Mouse (Mus musculus): ENCODE measurements around the gene Cnot1. TPM values are rescaled to one million over a fixed set of nuclear protein-coding genes. Genes with fewer than 3 reads are reported as not detected.

The Cnot1 gene
- polyA plus RNA-seq, 1 experiment from 2014 or later: 98.5 TPM

DNA sequence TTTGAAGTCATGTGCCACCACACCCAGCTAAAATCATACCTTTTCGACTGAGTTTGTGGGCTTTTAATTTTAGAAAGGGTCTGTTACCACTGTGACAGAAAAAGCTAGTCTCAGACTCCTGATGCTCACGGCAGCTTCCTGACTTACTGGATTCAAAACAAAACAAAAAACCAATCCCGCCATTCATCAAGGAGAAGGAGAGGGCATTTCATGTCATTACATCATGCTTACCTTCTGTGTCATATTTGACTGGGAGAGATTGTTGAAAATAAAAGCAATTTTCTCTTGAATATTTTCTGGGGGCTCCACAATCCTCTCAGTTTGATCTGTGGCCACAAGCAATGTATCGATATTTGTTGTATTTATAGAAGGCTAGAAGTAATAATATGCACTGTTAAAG lies 59.2 kb downstream of the Cnot1 start:
- DNase-seq (ENCODE audit: low spot score) (no peak), ATAC-seq (replicated peaks; ENCODE audit: low FRiP score, low TSS enrichment, low read depth) (no peak)
- WGBS: 90% methylated on average over 4 of the region's 4 CpGs
- H3K27me3 ChIP-seq (replicated peaks; ENCODE audit: control insufficient read depth, insufficient read depth, low read length): no peaks in the 10 kb centered on the region
- no peaks in the 10 kb centered on the region for H3K4me1 ChIP-seq (replicated peaks; ENCODE audit: control insufficient read depth, insufficient read depth, low read length)
- H3K36me3 ChIP-seq (ENCODE audit: control insufficient read depth, insufficient read depth, low read length): peaks cover 98% of the 10 kb centered on the region
- H3K9ac ChIP-seq (ENCODE audit: low read length): no peak overlapping the region
- no peaks in the 10 kb centered on the region for H3K9me3 ChIP-seq (ENCODE audit: control insufficient read depth, low read length)
- H3K4me2 ChIP-seq (ENCODE audit: low read length): no peak overlapping the region
- H3K27ac ChIP-seq (ENCODE audit: low read depth): no peak overlapping the region
- H3K4me3 ChIP-seq (ENCODE audit: low read depth, low read length): no peak overlapping the region

DNA sequence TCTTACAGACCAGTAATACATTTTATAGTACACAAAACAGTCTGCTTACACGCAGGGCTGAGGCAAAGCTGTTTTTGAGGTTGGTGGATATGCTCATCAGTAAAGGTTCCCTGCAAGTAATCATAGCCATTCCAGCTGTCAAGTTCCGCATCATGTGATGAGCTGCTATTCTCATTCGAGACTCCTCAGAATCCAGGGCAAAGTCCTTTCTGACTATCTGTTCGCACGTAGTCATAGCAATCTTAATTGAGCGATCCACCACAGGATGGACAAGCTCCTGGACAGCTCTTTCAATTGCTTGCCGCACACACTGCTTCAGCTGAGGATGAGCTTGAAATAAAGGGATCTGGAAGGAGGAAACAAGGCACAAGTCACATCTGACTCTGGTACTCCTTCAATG lies 65.5 kb downstream of the Cnot1 start:
- no peaks in the 10 kb centered on the region for H3K9me3 ChIP-seq (ENCODE audit: control insufficient read depth, low read length)
- ATAC-seq (replicated peaks; ENCODE audit: low FRiP score, low TSS enrichment, low read depth) (no peak), DNase-seq (ENCODE audit: low spot score) (no peak)
- no peak overlapping the region for H3K4me3 ChIP-seq (ENCODE audit: low read depth, low read length)
- no peaks in the 10 kb centered on the region for H3K4me1 ChIP-seq (replicated peaks; ENCODE audit: control insufficient read depth, insufficient read depth, low read length)
- H3K9ac ChIP-seq (ENCODE audit: low read length): no peak overlapping the region
- no peak overlapping the region for H3K27ac ChIP-seq (ENCODE audit: low read depth)
- 89% methylated on average over 7 of the region's 7 CpGs for WGBS
- H3K27me3 ChIP-seq (replicated peaks; ENCODE audit: control insufficient read depth, insufficient read depth, low read length): no peaks in the 10 kb centered on the region
- peaks cover 98% of the 10 kb centered on the region for H3K36me3 ChIP-seq (ENCODE audit: control insufficient read depth, insufficient read depth, low read length)
- no peak overlapping the region for H3K4me2 ChIP-seq (ENCODE audit: low read length)

DNA sequence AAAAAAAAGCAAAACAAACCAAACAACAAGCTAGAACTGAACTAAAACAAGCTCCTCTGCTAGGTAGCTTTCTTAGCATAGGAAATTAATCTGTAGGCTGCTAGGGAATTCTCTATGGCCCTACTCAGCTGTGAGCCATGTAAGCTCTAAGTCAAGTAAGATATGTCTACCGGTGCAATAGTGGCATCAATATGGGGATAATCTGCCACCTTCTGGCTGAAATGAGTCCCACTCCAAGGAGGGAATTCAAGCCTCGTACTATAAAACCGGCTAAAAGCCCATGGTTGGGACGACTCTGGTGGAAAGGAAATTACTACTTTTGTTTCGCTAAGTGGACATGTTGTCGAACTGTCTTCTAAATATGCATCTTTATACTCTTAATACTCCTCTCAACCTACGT lies 68.7 kb downstream of the Cnot1 start:
- Histone ChIP-seq H3K4me3 (ENCODE audit: low read depth, low read length) (no peak overlapping the region), H3K9ac (ENCODE audit: low read length) (no peak overlapping the region), H3K36me3 (ENCODE audit: control insufficient read depth, insufficient read depth, low read length) (peaks cover 96% of the 10 kb centered on the region), H3K4me2 (ENCODE audit: low read length) (no peak overlapping the region), H3K9me3 (ENCODE audit: control insufficient read depth, low read length) (no peaks in the 10 kb centered on the region), H3K4me1 (replicated peaks; ENCODE audit: control insufficient read depth, insufficient read depth, low read length) (no peaks in the 10 kb centered on the region), H3K27ac (ENCODE audit: low read depth) (no peak overlapping the region), H3K27me3 (replicated peaks; ENCODE audit: control insufficient read depth, insufficient read depth, low read length) (no peaks in the 10 kb centered on the region)
- ATAC-seq (replicated peaks; ENCODE audit: low FRiP score, low TSS enrichment, low read depth) (no peak), DNase-seq (ENCODE audit: low spot score) (no peak)
- WGBS: 80% methylated on average over 7 of the region's 7 CpGs

DNA sequence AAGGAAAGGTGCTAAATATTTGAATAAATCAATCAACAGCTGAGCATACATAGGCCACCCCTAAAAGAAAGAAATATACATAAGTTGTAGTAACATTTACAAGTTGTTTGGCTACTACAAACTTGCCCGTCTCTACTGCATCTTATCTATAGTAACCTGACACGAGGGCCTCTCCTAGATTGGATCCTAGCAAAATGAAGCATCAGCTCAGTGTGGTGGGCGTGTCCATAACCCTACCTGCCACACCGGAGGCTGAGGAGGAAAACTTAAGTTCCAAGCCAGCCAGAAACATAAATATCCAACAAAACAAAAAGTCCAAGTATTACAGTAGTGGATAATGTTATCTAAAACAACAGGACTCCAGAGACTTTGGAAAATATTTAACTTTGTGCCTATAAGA lies 79.6 kb downstream of the Cnot1 start:
- ATAC-seq (replicated peaks; ENCODE audit: low FRiP score, low TSS enrichment, low read depth) (no peak), DNase-seq (ENCODE audit: low spot score) (no peak)
- H3K27me3 ChIP-seq (replicated peaks; ENCODE audit: control insufficient read depth, insufficient read depth, low read length): no peaks in the 10 kb centered on the region
- no peak overlapping the region for H3K4me2 ChIP-seq (ENCODE audit: low read length)
- no peak overlapping the region for H3K9ac ChIP-seq (ENCODE audit: low read length)
- no peak overlapping the region for H3K4me3 ChIP-seq (ENCODE audit: low read depth, low read length)
- 84% methylated on average over 4 of the region's 4 CpGs for WGBS
- H3K27ac ChIP-seq (ENCODE audit: low read depth): no peak overlapping the region
- no peaks in the 10 kb centered on the region for H3K9me3 ChIP-seq (ENCODE audit: control insufficient read depth, low read length)
- H3K4me1 ChIP-seq (replicated peaks; ENCODE audit: control insufficient read depth, insufficient read depth, low read length): no peaks in the 10 kb centered on the region
- peaks cover 99% of the 10 kb centered on the region for H3K36me3 ChIP-seq (ENCODE audit: control insufficient read depth, insufficient read depth, low read length)

DNA sequence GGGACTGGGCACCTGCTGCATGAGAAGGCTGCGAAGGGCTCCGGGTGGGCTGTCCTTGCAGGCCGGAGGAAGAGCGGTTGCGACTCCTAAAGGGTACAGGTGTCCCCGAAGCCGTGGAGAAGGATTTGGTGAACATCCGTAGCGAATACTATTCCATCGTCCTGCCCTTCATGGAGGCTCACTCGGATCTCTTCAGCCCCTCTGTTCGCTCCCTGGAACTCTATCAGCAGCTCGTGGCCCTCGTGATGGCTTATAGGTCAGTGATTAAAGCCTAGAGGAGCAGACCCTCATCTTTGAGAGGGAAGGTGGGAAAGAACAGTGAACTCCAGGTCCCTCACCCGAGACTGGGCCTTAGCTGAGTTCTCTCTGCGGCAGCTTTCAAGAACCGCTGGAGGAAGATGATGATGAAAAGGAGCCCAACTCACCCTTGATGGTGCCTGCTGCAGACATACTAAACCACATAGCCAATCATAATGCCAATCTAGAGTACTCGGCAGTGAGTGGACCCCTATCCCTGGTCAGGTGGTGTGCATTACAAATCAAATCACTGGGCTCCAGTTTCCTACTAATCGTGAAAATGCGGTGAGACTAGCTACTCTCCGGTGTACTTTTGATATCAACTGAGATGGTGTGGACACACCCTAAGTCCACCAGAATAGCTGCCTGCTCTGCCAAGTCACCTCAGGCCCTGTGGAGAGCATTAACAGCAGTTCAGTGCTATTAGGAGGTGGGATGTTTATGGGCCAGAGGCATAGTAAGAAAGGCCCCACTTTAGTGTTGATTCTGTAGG lies 90.5 kb downstream of the Cnot1 start:
- Histone ChIP-seq H3K9ac (ENCODE audit: low read length) (peak overlapping the region; percentile 74), H3K36me3 (ENCODE audit: control insufficient read depth, insufficient read depth, low read length) (peaks cover 46% of the 10 kb centered on the region), H3K4me3 (ENCODE audit: low read depth, low read length) (peak overlapping the region; percentile 83), H3K4me2 (ENCODE audit: low read length) (peak overlapping the region; percentile 87), H3K27me3 (replicated peaks; ENCODE audit: control insufficient read depth, insufficient read depth, low read length) (no peaks in the 10 kb centered on the region), H3K27ac (ENCODE audit: low read depth) (no peak overlapping the region), H3K9me3 (ENCODE audit: control insufficient read depth, low read length) (no peaks in the 10 kb centered on the region), H3K4me1 (replicated peaks; ENCODE audit: control insufficient read depth, insufficient read depth, low read length) (peaks cover 8% of the 10 kb centered on the region)
- WGBS: 21% methylated on average over 21 of the region's 21 CpGs
- DNase-seq (ENCODE audit: low spot score) (peak; percentile 62), ATAC-seq (replicated peaks; ENCODE audit: low FRiP score, low TSS enrichment, low read depth) (no peak)

DNA sequence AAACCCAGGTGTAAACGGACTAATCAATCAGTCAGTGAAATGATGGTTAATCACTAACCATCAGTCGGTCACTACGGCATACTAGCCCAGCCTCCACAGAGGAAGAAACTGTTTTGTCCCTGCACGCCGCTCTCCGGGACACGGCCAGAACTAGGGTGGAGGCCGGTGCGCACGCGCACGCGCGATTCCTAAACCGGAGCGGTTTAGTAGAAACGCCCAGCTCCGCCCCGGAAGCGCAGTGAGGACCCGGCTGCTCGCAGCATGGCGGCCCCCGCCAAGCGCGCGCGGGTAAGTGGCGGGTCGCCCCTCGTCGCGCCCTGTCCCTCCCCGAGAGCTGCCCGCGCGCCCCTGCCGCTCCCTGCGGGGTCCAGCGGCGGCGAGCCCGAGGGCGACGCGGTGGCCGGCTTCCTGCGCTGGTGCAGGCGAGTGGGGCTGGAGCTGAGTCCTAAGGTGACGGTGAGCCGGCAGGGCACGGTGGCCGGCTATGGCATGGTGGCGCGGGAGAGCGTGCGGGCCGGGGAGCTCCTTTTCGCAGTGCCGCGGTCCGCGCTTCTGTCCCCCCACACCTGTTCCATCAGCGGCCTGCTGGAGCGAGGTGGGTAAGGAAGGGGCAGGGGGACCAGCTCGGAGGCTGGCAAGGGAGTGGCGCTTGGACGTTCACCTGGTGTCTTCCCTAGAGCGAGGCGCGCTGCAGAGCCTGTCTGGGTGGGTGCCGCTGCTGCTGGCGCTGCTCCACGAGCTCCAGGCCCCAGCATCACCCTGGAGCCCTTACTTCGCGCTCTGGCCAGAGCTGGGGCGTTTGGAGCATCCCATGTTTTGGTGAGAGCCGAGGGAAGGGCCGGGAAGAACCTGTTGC lies 91.4 kb downstream of the Cnot1 start, which contains the start of gene Setd6:
Gene Setd6, plus strand, starts transcription at position 206 of the 856 bp plus-strand sequence.
- no peaks in the 10 kb centered on the region for H3K9me3 ChIP-seq (ENCODE audit: control insufficient read depth, low read length)

DNA sequence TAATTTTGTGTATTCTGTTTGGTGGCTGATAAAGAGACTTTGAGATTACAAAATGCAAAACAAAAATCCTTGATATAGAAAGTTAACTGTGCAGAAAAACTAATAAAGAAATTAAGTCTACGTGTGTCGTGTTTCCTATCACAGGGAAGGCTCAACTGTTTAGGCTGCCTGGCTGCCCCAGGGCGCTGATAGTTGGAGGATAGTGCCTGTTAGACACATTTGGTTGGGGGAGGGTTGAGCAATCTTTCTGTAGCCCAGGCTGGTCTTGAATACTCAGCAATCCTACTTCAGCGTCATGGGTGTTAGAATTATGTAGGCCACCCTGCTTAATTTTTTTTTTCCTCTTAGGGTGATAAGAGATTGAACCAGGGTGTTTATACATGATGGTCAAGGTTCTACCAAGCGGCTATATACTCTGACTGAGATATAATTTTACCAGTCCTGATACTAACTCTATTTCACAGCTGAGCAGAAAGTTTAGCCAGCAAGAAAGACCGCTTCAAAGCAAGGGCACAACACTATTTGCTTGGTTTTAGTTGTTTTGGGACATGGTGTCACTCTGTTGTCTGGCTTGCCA lies 92.3 kb downstream of the Cnot1 start:
- H3K4me3 ChIP-seq (ENCODE audit: low read depth, low read length): peak overlapping the region; percentile 83; the same call in 1 of the 2 replicates
- 85% methylated on average over 6 of the region's 6 CpGs for WGBS
- H3K9ac ChIP-seq (ENCODE audit: low read length): no peak overlapping the region
- peaks cover 8% of the 10 kb centered on the region for H3K4me1 ChIP-seq (replicated peaks; ENCODE audit: control insufficient read depth, insufficient read depth, low read length)
- no peaks in the 10 kb centered on the region for H3K9me3 ChIP-seq (ENCODE audit: control insufficient read depth, low read length)
- H3K27me3 ChIP-seq (replicated peaks; ENCODE audit: control insufficient read depth, insufficient read depth, low read length): no peaks in the 10 kb centered on the region
- peak overlapping the region; percentile 87 for H3K4me2 ChIP-seq (ENCODE audit: low read length)
- peaks cover 28% of the 10 kb centered on the region for H3K36me3 ChIP-seq (ENCODE audit: control insufficient read depth, insufficient read depth, low read length)
- DNase-seq (ENCODE audit: low spot score) (no peak), ATAC-seq (replicated peaks; ENCODE audit: low FRiP score, low TSS enrichment, low read depth) (no peak)
- H3K27ac ChIP-seq (ENCODE audit: low read depth): no peak overlapping the region

More for the DNA sequence above, 91.4 kb downstream of the Cnot1 start, which contains the start of gene Setd6:
- Histone ChIP-seq H3K36me3 (ENCODE audit: control insufficient read depth, insufficient read depth, low read length) (peaks cover 38% of the 10 kb centered on the region), H3K27me3 (replicated peaks; ENCODE audit: control insufficient read depth, insufficient read depth, low read length) (no peaks in the 10 kb centered on the region), H3K9ac (ENCODE audit: low read length) (peak within 1 kb of the TSS; percentile 74), H3K4me3 (ENCODE audit: low read depth, low read length) (peak within 1 kb of the TSS; percentile 83), H3K4me2 (ENCODE audit: low read length) (peak within 1 kb of the TSS; percentile 87), H3K4me1 (replicated peaks; ENCODE audit: control insufficient read depth, insufficient read depth, low read length) (peaks cover 8% of the 10 kb centered on the region), H3K27ac (ENCODE audit: low read depth) (peak within 1 kb of the TSS; percentile 67)
- DNase-seq (ENCODE audit: low spot score) (peak; percentile 89), ATAC-seq (replicated peaks; ENCODE audit: low FRiP score, low TSS enrichment, low read depth) (peak; percentile 88)
- 1% methylated on average over 78 of the region's 79 CpGs for WGBS

DNA sequence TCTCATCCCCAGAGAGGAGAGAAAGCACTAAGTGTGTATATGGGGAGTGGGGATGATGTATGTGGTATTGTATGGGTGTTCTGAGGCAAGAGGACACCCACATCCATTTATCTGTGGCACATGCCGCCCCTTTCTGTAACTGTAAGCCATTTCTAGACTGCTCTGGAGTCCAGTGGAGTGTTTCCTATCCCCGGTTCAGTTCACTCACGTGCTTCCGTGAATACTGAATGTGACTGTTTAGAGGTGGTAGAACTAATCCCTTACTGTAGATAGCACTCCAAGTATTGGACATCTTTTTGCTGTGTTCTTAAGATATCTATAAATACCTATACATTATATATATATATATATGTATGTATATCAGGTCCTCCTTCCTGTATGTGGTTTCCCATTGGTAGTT lies 92.9 kb downstream of the Cnot1 start:
- peaks cover 8% of the 10 kb centered on the region for H3K4me1 ChIP-seq (replicated peaks; ENCODE audit: control insufficient read depth, insufficient read depth, low read length)
- peaks cover 23% of the 10 kb centered on the region for H3K36me3 ChIP-seq (ENCODE audit: control insufficient read depth, insufficient read depth, low read length)
- ATAC-seq (replicated peaks; ENCODE audit: low FRiP score, low TSS enrichment, low read depth) (no peak), DNase-seq (ENCODE audit: low spot score) (no peak)
- no peak overlapping the region for H3K4me3 ChIP-seq (ENCODE audit: low read depth, low read length)
- H3K4me2 ChIP-seq (ENCODE audit: low read length): no peak overlapping the region
- 88% methylated on average over 4 of the region's 4 CpGs for WGBS
- no peak overlapping the region for H3K9ac ChIP-seq (ENCODE audit: low read length)
- H3K9me3 ChIP-seq (ENCODE audit: control insufficient read depth, low read length): no peaks in the 10 kb centered on the region
- no peaks in the 10 kb centered on the region for H3K27me3 ChIP-seq (replicated peaks; ENCODE audit: control insufficient read depth, insufficient read depth, low read length)
- H3K27ac ChIP-seq (ENCODE audit: low read depth): no peak overlapping the region

Measured in intestine, embryonic 14.5 days (tissue).